Mouse (Mus musculus): Measurements from ENCODE around the gene Arhgef28. TPM values are rescaled to one million over a fixed set of nuclear protein-coding genes. Genes with fewer than 3 reads are reported as not detected.

The Arhgef28 gene
- 9.4 and 11.5 TPM in 2 replicates for polyA plus RNA-seq (2014; fragmentation: Nextera tagmentation; extraction: Ambion mirVana)

DNA sequence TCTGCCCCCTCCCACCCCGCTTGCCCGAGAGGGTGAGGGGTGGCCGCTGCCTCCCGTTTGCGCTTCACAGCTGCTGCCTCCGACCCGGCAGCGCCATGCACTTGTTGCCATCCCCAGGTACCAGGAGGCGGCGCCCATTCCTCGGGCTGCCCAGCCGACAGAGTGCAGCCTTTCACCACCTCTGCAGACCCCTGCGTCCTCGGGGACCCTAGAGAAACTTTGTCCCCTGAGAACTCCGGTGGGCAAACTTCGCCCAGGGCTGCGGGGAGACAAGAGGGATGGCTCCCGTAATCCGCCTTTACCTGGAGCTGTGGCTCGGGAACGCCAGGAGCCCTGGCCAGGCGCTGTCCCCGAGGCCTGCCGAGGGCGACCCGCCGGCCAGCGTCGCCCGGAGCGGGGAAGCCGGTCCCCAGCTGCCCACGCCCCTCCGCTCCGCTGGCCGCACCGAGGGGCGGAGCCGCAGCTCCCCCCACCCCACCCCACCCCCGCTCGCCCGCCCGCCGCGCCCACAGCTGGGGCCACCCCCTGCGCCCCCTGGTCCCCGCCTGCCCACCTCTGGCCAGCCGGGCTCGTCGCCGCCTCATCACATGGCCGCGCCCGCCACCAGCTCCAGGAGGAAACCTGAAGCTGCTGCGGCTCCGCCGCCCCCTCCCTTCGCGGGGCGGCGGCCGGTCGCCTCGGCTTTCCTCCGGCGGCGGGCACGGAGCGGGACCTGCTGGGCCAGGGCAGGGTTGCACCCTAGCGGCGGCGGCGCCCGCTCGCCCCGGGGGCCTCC is at the start of gene Arhgef28:
Gene Arhgef28, minus strand, starts transcription at position 669 of the 775 bp plus-strand sequence.
- H3K4me2 ChIP-seq (ENCODE audit: low read depth, low read length): peak within 1 kb of the TSS; percentile 98
- whole genome bisulfite sequencing: under 1% methylated on average over 31 of the region's 76 CpGs
- ATAC-seq (ENCODE audit: low read depth): peak; percentile 89
- no peaks in the 10 kb centered on the region for H3K9me3 ChIP-seq (ENCODE audit: control insufficient read depth, low read length)
- no peaks in the 10 kb centered on the region for H3K4me1 ChIP-seq (ENCODE audit: control insufficient read depth, insufficient read depth, low read length)
- no peaks in the 10 kb centered on the region for H3K36me3 ChIP-seq (ENCODE audit: control insufficient read depth, insufficient read depth, low read length)
- H3K4me3 ChIP-seq (ENCODE audit: low read depth, low read length): peak within 1 kb of the TSS; percentile 66
- H3K27me3 ChIP-seq (replicated peaks; ENCODE audit: control insufficient read depth, insufficient read depth, low read length): peaks cover 6% of the 10 kb centered on the region; the same call in 1 of the 2 replicates
- H3K27ac ChIP-seq (replicated peaks; ENCODE audit: low read depth, low read length): peak within 1 kb of the TSS; percentile 48; the same call in 1 of the 2 replicates
- peak within 1 kb of the TSS; percentile 70 for H3K9ac ChIP-seq (ENCODE audit: low read depth, low read length)
- DNase-seq (ENCODE audit: low spot score): peak; percentile 79

DNA sequence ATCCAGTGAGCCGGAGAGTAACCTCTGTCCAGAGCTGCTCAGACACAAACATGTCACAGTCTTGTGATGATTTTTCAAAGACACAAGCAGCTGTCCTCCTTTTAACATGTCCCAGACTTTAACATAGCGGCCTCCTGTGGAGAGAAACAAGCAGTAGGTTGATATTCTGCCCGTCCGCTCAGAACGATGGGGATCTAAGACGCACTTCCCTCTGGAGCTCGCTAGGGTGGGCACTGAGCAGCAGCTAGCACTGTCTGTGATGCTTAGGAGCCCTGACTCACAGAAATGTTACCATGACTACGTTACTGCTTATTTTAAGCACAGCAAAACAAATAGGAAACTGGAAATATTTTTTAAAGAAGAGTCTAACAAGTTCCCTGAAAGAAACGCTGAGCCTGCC is 48.7 kb upstream of the Arhgef28 start:
- Histone ChIP-seq H3K9ac (ENCODE audit: low read depth, low read length) (no peak overlapping the region), H3K9me3 (ENCODE audit: control insufficient read depth, low read length) (no peaks in the 10 kb centered on the region), H3K36me3 (ENCODE audit: control insufficient read depth, insufficient read depth, low read length) (peaks cover 86% of the 10 kb centered on the region), H3K27ac (replicated peaks; ENCODE audit: low read depth, low read length) (no peak overlapping the region), H3K4me3 (ENCODE audit: low read depth, low read length) (no peak overlapping the region), H3K27me3 (replicated peaks; ENCODE audit: control insufficient read depth, insufficient read depth, low read length) (no peaks in the 10 kb centered on the region), H3K4me2 (ENCODE audit: low read depth, low read length) (no peak overlapping the region), H3K4me1 (ENCODE audit: control insufficient read depth, insufficient read depth, low read length) (no peaks in the 10 kb centered on the region)
- ATAC-seq (ENCODE audit: low read depth) (no peak), DNase-seq (ENCODE audit: low spot score) (no peak)
- WGBS: 78% methylated on average over 9 of the region's 9 CpGs

DNA sequence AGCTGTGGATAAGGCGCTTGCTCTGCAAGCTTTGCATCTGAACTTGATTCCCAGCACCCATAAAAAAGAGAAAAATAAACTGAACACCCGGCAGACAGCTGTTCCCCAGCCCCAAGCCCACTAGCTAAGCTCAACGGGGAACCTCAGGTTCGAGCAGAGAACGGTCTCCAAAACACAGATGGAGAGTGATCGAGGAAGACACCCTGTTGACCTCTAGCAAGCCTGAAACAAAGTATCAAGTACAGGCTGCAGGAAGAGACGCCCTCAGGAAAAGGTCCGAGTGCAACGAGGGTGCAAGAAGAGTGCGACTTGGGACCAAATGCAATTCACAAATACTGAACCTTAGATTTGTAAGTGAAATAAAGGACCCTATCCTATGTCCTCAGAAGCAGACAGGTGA is 43.4 kb upstream of the Arhgef28 start:
- H3K4me3 ChIP-seq (ENCODE audit: low read depth, low read length): no peak overlapping the region
- WGBS: 83% methylated on average over 10 of the region's 10 CpGs
- H3K27ac ChIP-seq (replicated peaks; ENCODE audit: low read depth, low read length): no peak overlapping the region
- H3K36me3 ChIP-seq (ENCODE audit: control insufficient read depth, insufficient read depth, low read length): peaks cover 65% of the 10 kb centered on the region
- H3K9me3 ChIP-seq (ENCODE audit: control insufficient read depth, low read length): no peaks in the 10 kb centered on the region
- no peaks in the 10 kb centered on the region for H3K4me1 ChIP-seq (ENCODE audit: control insufficient read depth, insufficient read depth, low read length)
- DNase-seq (ENCODE audit: low spot score): no peak
- ATAC-seq (ENCODE audit: low read depth): no peak
- no peaks in the 10 kb centered on the region for H3K27me3 ChIP-seq (replicated peaks; ENCODE audit: control insufficient read depth, insufficient read depth, low read length)
- H3K9ac ChIP-seq (ENCODE audit: low read depth, low read length): no peak overlapping the region
- H3K4me2 ChIP-seq (ENCODE audit: low read depth, low read length): no peak overlapping the region

DNA sequence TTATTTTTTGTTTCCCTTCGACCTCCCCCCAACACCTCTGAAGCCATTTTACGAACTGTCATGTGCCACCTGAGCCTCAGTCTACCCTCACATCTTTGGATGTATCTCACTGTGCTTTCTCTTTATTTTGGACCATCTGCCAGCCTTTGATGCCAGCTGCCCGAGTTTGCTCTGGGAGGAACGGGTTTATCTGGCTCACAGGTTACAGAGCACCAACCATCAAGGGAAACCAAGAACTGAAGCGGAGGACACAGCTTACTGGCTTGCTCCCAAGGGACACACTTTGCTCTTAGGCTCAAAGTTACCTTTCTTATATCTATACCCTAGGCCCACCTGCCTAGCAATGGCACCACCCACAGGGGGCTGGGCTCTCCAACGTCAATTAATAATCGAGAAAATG is 39.1 kb upstream of the Arhgef28 start:
- H3K27me3 ChIP-seq (replicated peaks; ENCODE audit: control insufficient read depth, insufficient read depth, low read length): no peaks in the 10 kb centered on the region
- H3K27ac ChIP-seq (replicated peaks; ENCODE audit: low read depth, low read length): no peak overlapping the region
- ATAC-seq (ENCODE audit: low read depth): 0 out of 2 replicates have a peak, but pooled peaks have one; percentile 26
- no peak overlapping the region for H3K9ac ChIP-seq (ENCODE audit: low read depth, low read length)
- DNase-seq (ENCODE audit: low spot score): no peak
- H3K36me3 ChIP-seq (ENCODE audit: control insufficient read depth, insufficient read depth, low read length): peaks cover 32% of the 10 kb centered on the region
- no peaks in the 10 kb centered on the region for H3K9me3 ChIP-seq (ENCODE audit: control insufficient read depth, low read length)
- H3K4me1 ChIP-seq (ENCODE audit: control insufficient read depth, insufficient read depth, low read length): no peaks in the 10 kb centered on the region
- WGBS: 82% methylated on average over 7 of the region's 7 CpGs
- H3K4me3 ChIP-seq (ENCODE audit: low read depth, low read length): no peak overlapping the region
- H3K4me2 ChIP-seq (ENCODE audit: low read depth, low read length): no peak overlapping the region

DNA sequence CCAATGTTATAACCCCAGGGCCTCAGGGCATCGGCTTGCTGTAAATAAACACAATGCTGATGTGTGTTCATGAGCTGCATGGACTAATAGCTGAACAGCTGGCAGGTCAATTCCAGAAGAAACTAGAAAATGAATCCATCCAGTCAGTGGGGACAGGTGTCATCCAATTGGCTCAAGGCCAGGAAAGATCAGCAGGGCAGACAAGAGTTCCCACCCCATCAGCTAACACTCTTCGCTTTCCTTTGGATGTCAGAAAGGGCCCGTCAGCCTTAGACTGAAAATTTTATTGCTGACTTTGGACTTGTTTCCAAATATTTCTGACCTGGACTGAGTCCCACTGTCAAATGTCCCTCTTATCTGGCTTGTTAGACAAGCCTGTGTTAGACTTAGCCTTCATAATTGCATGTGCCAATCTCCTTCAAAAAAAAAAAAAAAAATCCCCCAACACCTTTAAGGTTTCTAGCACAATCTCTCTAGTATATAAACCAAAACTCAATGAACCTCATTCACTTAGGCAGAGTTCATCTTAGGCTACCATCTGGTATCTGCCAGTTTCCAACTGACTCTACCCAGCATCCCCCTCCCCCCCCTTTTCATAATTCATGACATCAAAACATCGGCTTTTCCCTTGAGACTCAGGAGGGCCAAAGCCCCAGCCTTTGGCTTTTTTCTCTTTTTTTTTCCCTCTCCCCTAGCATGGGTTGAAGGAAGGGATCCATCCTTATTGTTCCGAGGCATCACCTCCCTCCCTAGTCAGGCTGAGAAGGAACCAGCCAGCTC is 38.5 kb upstream of the Arhgef28 start:
- H3K4me2 ChIP-seq (ENCODE audit: low read depth, low read length): no peak overlapping the region
- WGBS: 68% methylated on average over 5 of the region's 5 CpGs
- no peaks in the 10 kb centered on the region for H3K9me3 ChIP-seq (ENCODE audit: control insufficient read depth, low read length)
- H3K27me3 ChIP-seq (replicated peaks; ENCODE audit: control insufficient read depth, insufficient read depth, low read length): no peaks in the 10 kb centered on the region
- DNase-seq (ENCODE audit: low spot score) (peak; percentile 26), ATAC-seq (ENCODE audit: low read depth) (no peak)
- H3K9ac ChIP-seq (ENCODE audit: low read depth, low read length): no peak overlapping the region
- no peak overlapping the region for H3K4me3 ChIP-seq (ENCODE audit: low read depth, low read length)
- no peak overlapping the region for H3K27ac ChIP-seq (replicated peaks; ENCODE audit: low read depth, low read length)
- H3K4me1 ChIP-seq (ENCODE audit: control insufficient read depth, insufficient read depth, low read length): no peaks in the 10 kb centered on the region
- H3K36me3 ChIP-seq (ENCODE audit: control insufficient read depth, insufficient read depth, low read length): peaks cover 26% of the 10 kb centered on the region

DNA sequence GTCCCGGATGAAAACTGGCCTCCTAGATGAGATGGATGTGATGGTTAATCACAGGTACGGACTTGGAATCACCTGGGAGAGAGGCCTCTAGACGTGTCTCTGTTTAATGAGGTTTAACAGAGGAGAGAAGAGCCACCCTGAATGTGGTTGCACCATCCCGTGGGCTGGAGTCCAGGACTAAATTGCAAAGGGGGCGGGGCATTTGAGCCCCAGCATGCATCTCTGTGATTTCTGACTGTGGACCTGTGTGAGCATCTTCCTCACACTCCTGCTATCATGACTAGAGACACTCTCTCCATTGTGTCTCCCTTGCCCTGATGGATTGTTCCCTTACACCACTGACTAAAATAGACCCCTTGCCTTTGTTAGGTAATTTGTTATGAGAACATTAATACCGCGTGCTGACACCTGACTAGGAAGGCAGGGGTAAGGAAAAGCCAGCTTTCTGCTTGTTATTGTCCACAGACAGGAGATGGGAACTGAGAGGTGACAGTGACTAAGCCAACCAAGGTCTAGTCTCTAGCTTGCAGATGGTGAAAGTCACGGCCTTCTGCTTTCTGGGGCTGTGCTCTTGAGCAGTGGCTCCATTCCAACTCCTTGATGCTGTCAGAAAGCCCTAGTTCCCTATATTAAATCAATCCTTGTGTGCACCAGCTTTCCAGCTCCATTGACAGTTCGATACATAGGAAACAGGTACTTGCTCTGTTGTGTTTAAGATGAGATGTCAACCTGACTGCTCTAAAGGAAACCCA is 35.5 kb upstream of the Arhgef28 start:
- Histone ChIP-seq H3K4me3 (ENCODE audit: low read depth, low read length) (no peak overlapping the region), H3K4me1 (ENCODE audit: control insufficient read depth, insufficient read depth, low read length) (no peaks in the 10 kb centered on the region), H3K9me3 (ENCODE audit: control insufficient read depth, low read length) (no peaks in the 10 kb centered on the region), H3K27ac (replicated peaks; ENCODE audit: low read depth, low read length) (no peak overlapping the region), H3K4me2 (ENCODE audit: low read depth, low read length) (no peak overlapping the region), H3K9ac (ENCODE audit: low read depth, low read length) (no peak overlapping the region), H3K27me3 (replicated peaks; ENCODE audit: control insufficient read depth, insufficient read depth, low read length) (no peaks in the 10 kb centered on the region), H3K36me3 (ENCODE audit: control insufficient read depth, insufficient read depth, low read length) (no peaks in the 10 kb centered on the region)
- DNase-seq (ENCODE audit: low spot score) (no peak), ATAC-seq (ENCODE audit: low read depth) (no peak)
- WGBS: 73% methylated on average over 9 of the region's 9 CpGs

DNA sequence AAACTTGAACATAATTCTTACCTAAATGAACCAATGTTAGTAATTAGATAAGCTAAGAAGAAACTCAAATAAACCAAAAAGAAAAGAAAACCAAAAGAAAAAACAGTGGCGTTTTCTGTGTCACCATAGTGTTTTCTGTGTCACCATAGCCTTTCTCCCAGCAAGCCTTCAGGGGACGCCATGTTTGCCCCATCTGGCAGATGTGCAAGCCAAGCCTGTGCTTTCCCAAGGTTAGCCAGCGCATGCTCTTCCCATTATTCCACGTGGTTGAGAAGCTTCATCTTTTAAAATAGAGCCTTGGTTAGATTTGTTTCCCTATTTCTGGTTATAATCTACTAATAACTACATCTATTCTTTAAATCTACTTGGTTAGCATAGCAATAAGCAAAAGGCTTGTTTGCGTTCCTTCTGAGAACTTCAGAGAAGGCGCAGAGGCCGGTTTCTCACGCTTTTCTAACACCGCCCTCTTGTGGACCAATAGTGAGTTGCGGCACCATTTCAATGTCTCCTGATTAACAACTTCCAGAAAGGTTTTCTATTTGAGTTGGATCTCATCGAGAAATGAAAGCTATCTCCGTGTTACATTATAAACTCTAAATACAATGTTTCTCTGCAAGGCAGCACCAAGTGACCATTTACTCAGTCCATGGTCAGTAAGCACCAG is 33.9 kb upstream of the Arhgef28 start:
- Histone ChIP-seq H3K27me3 (replicated peaks; ENCODE audit: control insufficient read depth, insufficient read depth, low read length) (no peaks in the 10 kb centered on the region), H3K27ac (replicated peaks; ENCODE audit: low read depth, low read length) (no peak overlapping the region), H3K4me1 (ENCODE audit: control insufficient read depth, insufficient read depth, low read length) (no peaks in the 10 kb centered on the region), H3K36me3 (ENCODE audit: control insufficient read depth, insufficient read depth, low read length) (no peaks in the 10 kb centered on the region), H3K4me3 (ENCODE audit: low read depth, low read length) (no peak overlapping the region), H3K4me2 (ENCODE audit: low read depth, low read length) (no peak overlapping the region), H3K9ac (ENCODE audit: low read depth, low read length) (no peak overlapping the region), H3K9me3 (ENCODE audit: control insufficient read depth, low read length) (no peaks in the 10 kb centered on the region)
- ATAC-seq (ENCODE audit: low read depth) (no peak), DNase-seq (ENCODE audit: low spot score) (peak; percentile 78)
- WGBS: 15% methylated on average over 12 of the region's 12 CpGs

DNA sequence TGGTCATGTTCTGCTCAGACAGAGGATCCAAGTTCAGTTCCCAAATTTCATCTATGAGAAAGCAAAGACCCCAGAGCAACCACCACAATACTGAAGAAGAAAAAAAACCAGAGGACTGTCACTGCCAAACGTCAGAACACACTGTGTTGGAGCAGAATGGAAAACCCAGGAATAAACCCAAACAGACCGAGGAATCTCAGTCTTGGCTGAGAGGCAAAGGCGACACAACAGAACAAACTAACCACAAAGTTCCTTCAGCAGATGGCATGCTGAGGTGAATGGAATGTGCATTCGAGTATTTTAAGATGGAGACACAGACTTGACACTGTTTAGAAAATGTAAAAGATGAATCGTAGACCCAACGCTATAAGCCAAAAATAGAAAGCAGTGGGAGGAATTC is 29.2 kb upstream of the Arhgef28 start:
- no peak overlapping the region for H3K4me3 ChIP-seq (ENCODE audit: low read depth, low read length)
- no peak for DNase-seq (ENCODE audit: low spot score)
- H3K9me3 ChIP-seq (ENCODE audit: control insufficient read depth, low read length): no peaks in the 10 kb centered on the region
- H3K27me3 ChIP-seq (replicated peaks; ENCODE audit: control insufficient read depth, insufficient read depth, low read length): no peaks in the 10 kb centered on the region
- no peak overlapping the region for H3K27ac ChIP-seq (replicated peaks; ENCODE audit: low read depth, low read length)
- no peak for ATAC-seq (ENCODE audit: low read depth)
- H3K9ac ChIP-seq (ENCODE audit: low read depth, low read length): no peak overlapping the region
- no peaks in the 10 kb centered on the region for H3K4me1 ChIP-seq (ENCODE audit: control insufficient read depth, insufficient read depth, low read length)
- WGBS: 67% methylated on average over 6 of the region's 6 CpGs
- H3K4me2 ChIP-seq (ENCODE audit: low read depth, low read length): no peak overlapping the region
- H3K36me3 ChIP-seq (ENCODE audit: control insufficient read depth, insufficient read depth, low read length): no peaks in the 10 kb centered on the region

All from embryonic facial prominence, embryonic 14.5 days (tissue).